Mouse (Mus musculus) intestine, postnatal 0 days (tissue): ENCODE data around the gene Trim50. TPM values are rescaled to one million over a fixed set of nuclear protein-coding genes. Genes with fewer than 3 reads are reported as not detected.

ENCODE experiments used
- ATAC-seq: fragments of 200-750 bp; cut with Nextera tagmentation; 2 replicates; pipeline ENCODE4 v1.8.0; 2017; ENCODE audit warnings: mild to moderate bottlenecking, moderate TSS enrichment, moderate library complexity
- H3K27ac ChIP-seq: fragments of 300-500 bp; sonication (generic); 2 replicates; pipeline ENCODE4 v1.5.1; 2014; ENCODE audit warnings: mild to moderate bottlenecking, low read depth, low read length, moderate library complexity
- H3K27me3 ChIP-seq: fragments of 300-500 bp; sonication (generic); replicated peaks from 2 replicates; pipeline ENCODE4 v1.6.1; 2014; ENCODE audit warnings: low read length, mixed read lengths; ENCODE audit not compliant: control insufficient read depth, insufficient read depth
- H3K36me3 ChIP-seq: fragments of 300-500 bp; sonication (generic); 2 replicates; pipeline ENCODE4 v1.6.1; 2014; ENCODE audit warnings: mild to moderate bottlenecking, moderate library complexity; ENCODE audit not compliant: control insufficient read depth, insufficient read depth
- H3K4me1 ChIP-seq: fragments of 300-500 bp; sonication (generic); replicated peaks from 2 replicates; pipeline ENCODE4 v1.6.1; 2014; ENCODE audit warnings: antibody characterized with exemption, low read length, mixed read lengths; ENCODE audit not compliant: control insufficient read depth, insufficient read depth
- H3K4me2 ChIP-seq: fragments of 300-500 bp; sonication (generic); replicated peaks from 2 replicates; pipeline ENCODE4 v1.6.1; 2014; ENCODE audit warnings: low read depth, mild to moderate bottlenecking, moderate library complexity
- H3K4me3 ChIP-seq: fragments of 300-500 bp; sonication (generic); 2 replicates; pipeline ENCODE4 v1.5.1; 2014; ENCODE audit warnings: low read depth, low read length
- H3K9ac ChIP-seq: fragments of 300-500 bp; sonication (generic); 2 replicates; pipeline ENCODE4 v1.6.1; 2014; ENCODE audit warnings: mild to moderate bottlenecking, low read depth, low read length
- H3K9me3 ChIP-seq: fragments of 300-500 bp; sonication (generic); 2 replicates; pipeline ENCODE4 v1.6.1; 2016; ENCODE audit warnings: mixed run types; ENCODE audit not compliant: control insufficient read depth
- CTCF ChIP-seq: sonication (generic); IDR thresholded peaks from 2 replicates; pipeline ENCODE4 v1.5.1; 2016; ENCODE audit warnings: low read depth, mild to moderate bottlenecking, control low read depth, antibody characterized with exemption, moderate library complexity
- WGBS: fragments of 180-500 bp; shearing (Covaris S2); extraction: QIAGEN DNeasy Blood & Tissue Kit; methylation state at CpG from one replicate; pipeline ENCODE4 v1.1.7; 2014; 5-methylcytosine and 5-hydroxymethylcytosine counted together
- polyA plus RNA-seq: library from polyadenylated mRNA; unstranded; fragments of >200 nt; fragmentation: Nextera tagmentation; extraction: Ambion mirVana; gene quantifications from 2 replicates; pipeline ENCODE4 v1.2.1, GENCODE M21; 2015

Gene Trim50
- polyA plus RNA-seq, 1 experiment from 2014 or later, result 0.30 TPM

DNA sequence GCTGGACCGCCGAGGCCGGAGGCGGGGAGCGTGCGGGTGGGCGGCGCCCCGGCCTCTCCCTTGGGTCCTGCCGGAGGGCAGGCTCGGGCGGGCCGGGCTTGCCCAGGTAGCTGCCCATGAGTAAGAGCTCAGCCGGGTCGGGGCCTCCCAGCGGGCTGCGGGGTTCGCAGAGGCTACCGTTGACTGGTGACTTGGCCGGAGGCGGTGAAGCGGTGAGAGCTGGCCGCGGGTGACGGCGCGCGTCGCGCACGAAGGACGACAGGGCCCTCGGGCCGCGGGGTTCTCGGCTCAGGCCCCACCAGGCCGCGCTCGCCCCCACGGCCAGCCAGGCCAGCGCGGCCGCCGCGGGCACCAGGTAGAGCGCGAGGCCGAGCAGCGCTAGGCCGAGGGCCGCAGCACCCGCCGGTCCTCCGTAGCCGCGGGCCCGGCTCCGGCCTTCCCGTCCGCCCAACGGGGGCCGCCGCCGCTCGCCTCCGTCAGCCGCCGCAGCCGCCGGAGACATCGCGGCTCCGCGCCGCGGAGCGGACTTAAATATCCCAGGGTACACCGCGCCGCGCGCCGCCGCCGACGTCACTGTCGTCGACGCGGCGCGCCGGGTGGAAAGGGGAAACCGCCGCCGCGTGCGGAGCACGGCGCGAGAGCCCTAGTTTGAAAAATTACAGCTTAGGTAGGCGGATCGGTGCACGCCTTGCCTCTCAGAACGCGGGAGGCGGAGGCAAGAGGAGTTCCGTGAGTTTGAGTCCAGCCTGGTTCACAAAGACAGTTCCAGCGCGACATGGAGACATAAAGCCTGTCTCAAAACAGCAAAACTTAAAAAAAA is 41.1 kb downstream of the Trim50 start, which contains the start of gene Pom121:
TSS of gene Pom121 (minus strand) at position 543 of the 820 bp plus-strand sequence.
- Histone ChIP-seq H3K4me1 (no peaks in the 10 kb centered on the region), H3K4me2 (peak within 1 kb of the TSS; percentile 95), H3K27ac (peak within 1 kb of the TSS; percentile 92), H3K9ac (peak within 1 kb of the TSS; percentile 98), H3K27me3 (no peaks in the 10 kb centered on the region), H3K36me3 (peaks cover 28% of the 10 kb centered on the region), H3K9me3 (no peaks in the 10 kb centered on the region), H3K4me3 (peak within 1 kb of the TSS; percentile 88)
- ATAC-seq, result peak; percentile 87
- WGBS, result under 1% methylated on average over 85 of the region's 110 CpGs
- TF ChIP-seq CTCF, result no peak

- no peak for ATAC-seq
- WGBS, result 58% methylated on average over 5 of the region's 5 CpGs
Measured at GRCm38 (mm10) chr5:135395826-135396225, 42.7 kb downstream of the Trim50 start.

GRCm38 (mm10) chr5:135399382-135399781 is 46.3 kb downstream of the Trim50 start:
- no peaks in the 10 kb centered on the region for H3K27me3 ChIP-seq
- 50% methylated on average over 6 of the region's 6 CpGs for WGBS
- H3K4me3 ChIP-seq, result no peak overlapping the region
- H3K36me3 ChIP-seq, result no peaks in the 10 kb centered on the region; the same call in 1 of the 2 replicates
- TF ChIP-seq CTCF, result no peak
- no peak overlapping the region for H3K27ac ChIP-seq
- no peak overlapping the region for H3K4me2 ChIP-seq
- no peaks in the 10 kb centered on the region for H3K9me3 ChIP-seq
- no peak overlapping the region for H3K9ac ChIP-seq
- ATAC-seq, result no peak
- H3K4me1 ChIP-seq, result no peaks in the 10 kb centered on the region

More at GRCm38 (mm10) chr5:135395826-135396225, 42.7 kb downstream of the Trim50 start:
- peak; percentile 78 for TF ChIP-seq CTCF
- Histone ChIP-seq H3K4me1 (no peaks in the 10 kb centered on the region), H3K36me3 (peaks cover 15% of the 10 kb centered on the region; the same call in 1 of the 2 replicates), H3K9me3 (no peaks in the 10 kb centered on the region), H3K4me2 (no peak overlapping the region), H3K9ac (no peak overlapping the region), H3K4me3 (no peak overlapping the region), H3K27ac (no peak overlapping the region), H3K27me3 (no peaks in the 10 kb centered on the region)

GRCm38 (mm10) chr5:135400244-135400643 is 47.1 kb downstream of the Trim50 start:
- ATAC-seq, result no peak; the same call in 1 of the 2 replicates
- peak; percentile 98 for TF ChIP-seq CTCF
- Histone ChIP-seq H3K27me3 (no peaks in the 10 kb centered on the region), H3K36me3 (no peaks in the 10 kb centered on the region; the same call in 1 of the 2 replicates), H3K4me1 (no peaks in the 10 kb centered on the region), H3K4me2 (no peak overlapping the region), H3K9me3 (no peaks in the 10 kb centered on the region), H3K9ac (no peak overlapping the region), H3K4me3 (no peak overlapping the region), H3K27ac (no peak overlapping the region)
- 2% methylated on average over 2 of the region's 2 CpGs for WGBS

GRCm38 (mm10) chr5:135404623-135405022 is 51.5 kb downstream of the Trim50 start:
- no peak for TF ChIP-seq CTCF
- Histone ChIP-seq H3K4me3 (no peak overlapping the region), H3K9ac (no peak overlapping the region), H3K4me2 (no peak overlapping the region), H3K36me3 (peaks cover 3% of the 10 kb centered on the region; the same call in 1 of the 2 replicates), H3K27me3 (no peaks in the 10 kb centered on the region), H3K9me3 (no peaks in the 10 kb centered on the region), H3K27ac (no peak overlapping the region; the same call in 1 of the 2 replicates), H3K4me1 (no peaks in the 10 kb centered on the region)
- 47% methylated on average over 20 of the region's 20 CpGs for WGBS
- ATAC-seq, result no peak

GRCm38 (mm10) chr5:135405437-135405836 is 52.3 kb downstream of the Trim50 start:
- TF ChIP-seq CTCF, result no peak
- WGBS, result 56% methylated on average over 9 of the region's 9 CpGs
- Histone ChIP-seq H3K27me3 (no peaks in the 10 kb centered on the region), H3K4me3 (no peak overlapping the region), H3K36me3 (peaks cover 6% of the 10 kb centered on the region; the same call in 1 of the 2 replicates), H3K9me3 (no peaks in the 10 kb centered on the region), H3K9ac (no peak overlapping the region), H3K4me1 (no peaks in the 10 kb centered on the region), H3K27ac (peak overlapping the region; percentile 51; the same call in 1 of the 2 replicates), H3K4me2 (no peak overlapping the region)
- ATAC-seq, result peak; percentile 93
